Comparison of ENCODE assay signal across 25 mouse cellular contexts in genomic region chr12:58270520-58270919, GRCm38 (mm10). TPM values are rescaled to one million over a fixed set of nuclear protein-coding genes. Genes with fewer than 3 reads are reported as not detected.
"Had no signal": no experiment of that assay in that cellular context is flagged by ENCODE, and none has a peak within 500 bp of the region (broad histone marks: within the 10 kb centered on the region; RNA-seq: fewer than 3 reads in every experiment).

No protein-coding gene starts in this region.

- H3K27me3 ChIP-seq: limb, embryonic 13.5 days; stomach, embryonic 15.5 days had no signal

- DNase-seq: kidney, adult 2 months; kidney, postnatal 25 days; layer of hippocampus, adult 9-11 months; liver; lung, embryonic 14.5 days; lung, postnatal 10 days; retina, postnatal 1 day; right cerebral cortex, postnatal 25 days; spleen, adult 18-20 months; thymus, postnatal 25 days had no signal

- H3K4me3 ChIP-seq: layer of hippocampus, adult 2 months; limb, embryonic 10.5 days; limb, embryonic 13.5 days; liver, embryonic 15.5 days; megakaryocyte, embryonic 14.5 days; midbrain, embryonic 10.5 days; midbrain, embryonic 13.5 days; myocyte; neural tube, embryonic 13.5 days; stomach, embryonic 15.5 days had no signal

- H3K4me2 ChIP-seq: limb, embryonic 13.5 days; liver, embryonic 15.5 days; lung, embryonic 14.5 days; midbrain, embryonic 13.5 days; neural tube, embryonic 13.5 days; stomach, embryonic 15.5 days had no signal

- ATAC-seq: midbrain, embryonic 13.5 days; midbrain, embryonic 16.5 days had no signal

- H3K9me3 ChIP-seq: limb, embryonic 10.5 days; limb, embryonic 13.5 days; liver, embryonic 15.5 days; midbrain, embryonic 10.5 days; midbrain, embryonic 13.5 days; neural tube, embryonic 13.5 days; stomach, embryonic 15.5 days had no signal

- H3K4me1 ChIP-seq: liver, embryonic 15.5 days had no signal

- H3K27ac ChIP-seq: kidney, postnatal 0 days; layer of hippocampus, adult 2 months; limb, embryonic 10.5 days; limb, embryonic 13.5 days; liver, embryonic 15.5 days; midbrain, embryonic 10.5 days; midbrain, embryonic 13.5 days; neural tube, embryonic 13.5 days; stomach, embryonic 15.5 days had no signal

- H3K36me3 ChIP-seq: limb, embryonic 10.5 days; limb, embryonic 13.5 days; liver, embryonic 15.5 days; midbrain, embryonic 10.5 days; midbrain, embryonic 13.5 days; neural tube, embryonic 13.5 days; stomach, embryonic 15.5 days had no signal

- H3K9ac ChIP-seq: limb, embryonic 13.5 days; liver, embryonic 15.5 days; lung, embryonic 14.5 days; midbrain, embryonic 13.5 days; neural tube, embryonic 13.5 days; stomach, embryonic 15.5 days had no signal

RNA-seq across cellular contexts. Expression of gene Clec14a, which starts 1.4 kb away (rescaled TPM):
- total RNA-seq: monocyte, adult 5-6 weeks had no signal

RNA-seq across cellular contexts. Expression of gene Sstr1, which starts 58.9 kb away (rescaled TPM):
- total RNA-seq: monocyte, adult 5-6 weeks; neutrophil, adult 5-6 weeks had no signal
- polyA plus RNA-seq: liver, embryonic 15.5 days; myocyte; thymus, postnatal 0 days had no signal
